Mouse (Mus musculus) brain, embryonic 14.5 days (tissue): ENCODE data around the gene Crebl2.

Experiments
- CTCF ChIP-seq: fragments of 200-500 bp; IDR thresholded peaks from 2 replicates; pipeline ENCODE4 v1.5.1; 2012; ENCODE audit warnings: inconsistent platforms, mild to moderate bottlenecking, moderate library complexity, borderline replicate concordance; ENCODE audit not compliant: insufficient read depth, insufficient read length; ENCODE audit errors: extremely low read depth
- POLR2A ChIP-seq: fragments of 200-500 bp; IDR thresholded peaks from 2 replicates; pipeline ENCODE4 v1.6.1; 2012; ENCODE audit warnings: mild to moderate bottlenecking, inconsistent platforms, borderline replicate concordance; ENCODE audit not compliant: poor library complexity, insufficient read depth, insufficient read length, severe bottlenecking; ENCODE audit errors: extremely low read depth

GRCm38 (mm10) chr6:134813066-134813465 is 16.9 kb upstream of the Crebl2 start:
- no peak for TF ChIP-seq CTCF
- no peak for TF ChIP-seq POLR2A
